Mouse (Mus musculus) stomach, postnatal 0 days (tissue): ENCODE data around the gene Gm49359. TPM values are rescaled to one million over a fixed set of nuclear protein-coding genes. Genes with fewer than 3 reads are reported as not detected.
"Not testable (repeated sequence)": the region's sequence is repeated elsewhere in the genome, so short reads cannot be mapped to it uniquely, and the experiment has no call there.

Experiments used
- ATAC-seq: fragments of 200-750 bp; cut with Nextera tagmentation; 2 replicates; pipeline ENCODE4 v1.8.0; 2017; ENCODE audit not compliant: low FRiP score, low TSS enrichment
- DNase-seq: peaks from one replicate; pipeline ENCODE4 v3.0.0-alpha.2; 2016; ENCODE audit warnings: low spot score
- H3K27ac ChIP-seq: fragments of 300-500 bp; sonication (generic); replicated peaks from 2 replicates; pipeline ENCODE4 v1.5.1; 2014; ENCODE audit warnings: mild to moderate bottlenecking, control low read depth
- H3K27me3 ChIP-seq: fragments of 300-500 bp; sonication (generic); 2 replicates; pipeline ENCODE4 v1.6.1; 2014; ENCODE audit warnings: low read length; ENCODE audit not compliant: control insufficient read depth, insufficient read depth
- H3K36me3 ChIP-seq: fragments of 300-500 bp; sonication (generic); 2 replicates; pipeline ENCODE4 v1.6.1; 2014; ENCODE audit warnings: low read length, mixed read lengths; ENCODE audit not compliant: control insufficient read depth, insufficient read depth
- H3K4me1 ChIP-seq: fragments of 300-500 bp; sonication (generic); replicated peaks from 2 replicates; pipeline ENCODE4 v1.6.1; 2014; ENCODE audit warnings: antibody characterized with exemption; ENCODE audit not compliant: control insufficient read depth, insufficient read depth
- H3K4me2 ChIP-seq: fragments of 300-500 bp; sonication (generic); replicated peaks from 2 replicates; pipeline ENCODE4 v1.6.1; 2014; ENCODE audit warnings: low read depth, mild to moderate bottlenecking, control low read depth, moderate library complexity
- H3K4me3 ChIP-seq: fragments of 300-500 bp; sonication (generic); 2 replicates; pipeline ENCODE4 v1.5.1; 2014; ENCODE audit warnings: low read depth, low read length, control low read depth
- H3K9ac ChIP-seq: fragments of 300-500 bp; sonication (generic); 2 replicates; pipeline ENCODE4 v1.6.1; 2014; ENCODE audit warnings: mild to moderate bottlenecking, low read length, control low read depth, mixed read lengths
- H3K9me3 ChIP-seq: fragments of 300-500 bp; sonication (generic); 2 replicates; pipeline ENCODE4 v1.6.1; 2016; ENCODE audit warnings: low read length; ENCODE audit not compliant: control insufficient read depth
- CTCF ChIP-seq: IDR thresholded peaks from 2 replicates; pipeline ENCODE4 v1.5.1; 2016; ENCODE audit warnings: antibody characterized with exemption, low read depth, mild to moderate bottlenecking, moderate library complexity
- WGBS: fragments of 180-500 bp; shearing (Covaris S2); extraction: QIAGEN DNeasy Blood & Tissue Kit; methylation state at CpG from one replicate; pipeline ENCODE4 v1.1.7; 2014; 5-methylcytosine and 5-hydroxymethylcytosine counted together
- microRNA-seq: library from miRNA; unstranded; fragments of <30 nt; microRNA quantifications from one replicate; pipeline ENCODE4, GENCODE M21; 2016
- polyA plus RNA-seq: library from polyadenylated mRNA; unstranded; fragments of >200 nt; fragmentation: Nextera tagmentation; extraction: Ambion mirVana; gene quantifications from 2 replicates; pipeline ENCODE4 v1.2.1, GENCODE M21; 2015

Gm49359 gene
- polyA plus RNA-seq: 5.4 and 6.0 TPM in 2 replicates

GRCm38 (mm10) chr13:62466424-62467334 lies at the start of gene Gm49359:
Gene Gm49359, minus strand, starts transcription at chr13:62466832.
- WGBS: 1% methylated on average over 28 of the region's 28 CpGs
- H3K36me3 ChIP-seq, H3K4me1 ChIP-seq, H3K9me3 ChIP-seq, H3K27me3 ChIP-seq: not testable (repeated sequence)
- DNase-seq (peak; percentile 88), ATAC-seq (peak; percentile 100)
- Histone ChIP-seq H3K4me2 (peak within 1 kb of the TSS; percentile 38), H3K4me3 (peak within 1 kb of the TSS; percentile 63), H3K9ac (peak within 1 kb of the TSS; percentile 75), H3K27ac (peak within 1 kb of the TSS; percentile 86)

- not testable (repeated sequence) for H3K36me3 ChIP-seq, H3K9ac ChIP-seq, H3K9me3 ChIP-seq, H3K27me3 ChIP-seq, H3K4me3 ChIP-seq, ATAC-seq, H3K4me2 ChIP-seq, H3K27ac ChIP-seq, H3K4me1 ChIP-seq, DNase-seq
- 80% methylated on average over 1 of the region's 1 CpGs for WGBS
Measured at GRCm38 (mm10) chr13:62510641-62511420, 44.2 kb upstream of the Gm49359 start.

- not testable (repeated sequence) for H3K4me3 ChIP-seq, H3K27me3 ChIP-seq, H3K4me2 ChIP-seq, H3K4me1 ChIP-seq, H3K27ac ChIP-seq, DNase-seq, H3K36me3 ChIP-seq, H3K9ac ChIP-seq, ATAC-seq, H3K9me3 ChIP-seq
- 95% methylated on average over 8 of the region's 8 CpGs for WGBS
Measured at GRCm38 (mm10) chr13:62472661-62473060, 6.0 kb upstream of the Gm49359 start.

GRCm38 (mm10) chr13:62469947-62470346 lies 3.3 kb upstream of the Gm49359 start:
- peak; percentile 65 for TF ChIP-seq CTCF
- not testable (repeated sequence) for H3K9me3 ChIP-seq, H3K4me1 ChIP-seq, H3K36me3 ChIP-seq, ATAC-seq, H3K4me2 ChIP-seq, H3K27ac ChIP-seq, H3K4me3 ChIP-seq, H3K27me3 ChIP-seq, H3K9ac ChIP-seq, DNase-seq

Small RNAs within 50 kb of the gene (microRNA-seq; reads per million reads assigned to microRNA genes)
- not detected for gene Gm22256

Other genes starting within 250 kb of the Gm49359 start
- 1.7 and 1.9 TPM in 2 replicates for gene Gm3604, start 83.7 kb downstream of the Gm49359 start, polyA plus RNA-seq
- not detected in 2 replicates for gene Zfp935, start 91.7 kb upstream of the Gm49359 start, polyA plus RNA-seq
- gene Zfp934, start 104.4 kb upstream of the Gm49359 start, polyA plus RNA-seq: 4.7 and 5.4 TPM in 2 replicates
- 3.5 and 4.0 TPM in 2 replicates for gene 6720489N17Rik, start 157.3 kb upstream of the Gm49359 start, polyA plus RNA-seq